Mouse (Mus musculus) forebrain, embryonic 14.5 days (tissue): Measurements from ENCODE around the gene Nedd4. TPM values are rescaled to one million over a fixed set of nuclear protein-coding genes. Genes with fewer than 3 reads are reported as not detected.
"Not testable (repeated sequence)": the region's sequence is repeated elsewhere in the genome, so short reads cannot be mapped to it uniquely, and the experiment has no call there.

Source experiments
- ATAC-seq: fragments of 200-750 bp; cut with Nextera tagmentation; 2 replicates; pipeline ENCODE4 v1.8.0; 2017; ENCODE audit warnings: mild to moderate bottlenecking, moderate library complexity
- DNase-seq: peaks from one replicate; pipeline ENCODE4 v3.0.0-alpha.2; 2015; ENCODE audit warnings: low spot score
- H3K27ac ChIP-seq: fragments of 300-500 bp; sonication (generic); 2 replicates; pipeline ENCODE4 v1.5.1; 2014; ENCODE audit warnings: low read depth, mild to moderate bottlenecking, control low read depth, low read length, moderate library complexity
- H3K27me3 ChIP-seq: fragments of 300-500 bp; sonication (generic); replicated peaks from 2 replicates; pipeline ENCODE4 v1.6.1; 2014; ENCODE audit warnings: low read length, control low read depth, mixed read lengths; ENCODE audit not compliant: control insufficient read depth, insufficient read depth
- H3K36me3 ChIP-seq: fragments of 300-500 bp; sonication (generic); 2 replicates; pipeline ENCODE4 v1.6.1; 2014; ENCODE audit warnings: low read length, control low read depth; ENCODE audit not compliant: control insufficient read depth, insufficient read depth
- H3K4me1 ChIP-seq: fragments of 300-500 bp; sonication (generic); 2 replicates; pipeline ENCODE4 v1.6.1; 2014; ENCODE audit warnings: antibody characterized with exemption, low read length, control low read depth; ENCODE audit not compliant: control insufficient read depth, insufficient read depth
- H3K4me2 ChIP-seq: fragments of 300-500 bp; sonication (generic); 2 replicates; pipeline ENCODE4 v1.6.1; 2014; ENCODE audit warnings: mild to moderate bottlenecking, control low read depth, low read length
- H3K4me3 ChIP-seq: fragments of 300-500 bp; sonication (generic); 2 replicates; pipeline ENCODE4 v1.5.1; 2014; ENCODE audit warnings: low read depth, low read length, control low read depth
- H3K9ac ChIP-seq: fragments of 300-500 bp; sonication (generic); 2 replicates; pipeline ENCODE4 v1.6.1; 2014; ENCODE audit warnings: mild to moderate bottlenecking, low read length, control low read depth, moderate library complexity
- H3K9me3 ChIP-seq: fragments of 300-500 bp; sonication (generic); replicated peaks from 2 replicates; pipeline ENCODE4 v1.6.1; 2016; ENCODE audit warnings: low read length, control low read depth, mixed read lengths; ENCODE audit not compliant: control insufficient read depth
- WGBS: fragments of 180-500 bp; shearing (Covaris S2); extraction: QIAGEN DNeasy Blood & Tissue Kit; methylation state at CpG from one replicate; pipeline ENCODE4 v1.1.7; 2014; 5-methylcytosine and 5-hydroxymethylcytosine counted together
- polyA plus RNA-seq: library from polyadenylated mRNA; unstranded; fragments of >200 nt; fragmentation: Nextera tagmentation; extraction: Ambion mirVana; gene quantifications from 2 replicates; pipeline ENCODE4 v1.2.1, GENCODE M21; 2014

Nedd4 gene
- polyA plus RNA-seq, 1 experiment from 2014 or later = 437 TPM

GRCm38 (mm10) chr9:72636547-72636946, 25.6 kb upstream of the Nedd4 start:
- no peak for DNase-seq
- 84% methylated on average over 7 of the region's 7 CpGs for WGBS
- no peak overlapping the region for H3K9ac ChIP-seq

GRCm38 (mm10) chr9:72637243-72637642, 24.9 kb upstream of the Nedd4 start:
- ATAC-seq (no peak), DNase-seq (no peak)
- no peaks in the 10 kb centered on the region for H3K36me3 ChIP-seq
- WGBS = 75% methylated on average over 8 of the region's 8 CpGs
- H3K9ac ChIP-seq = no peak overlapping the region
- peaks cover 22% of the 10 kb centered on the region for H3K4me1 ChIP-seq
- no peaks in the 10 kb centered on the region for H3K9me3 ChIP-seq
- no peak overlapping the region for H3K27ac ChIP-seq
- no peak overlapping the region for H3K4me3 ChIP-seq
- H3K4me2 ChIP-seq = no peak overlapping the region
- no peaks in the 10 kb centered on the region for H3K27me3 ChIP-seq

More at GRCm38 (mm10) chr9:72636547-72636946, 25.6 kb upstream of the Nedd4 start:
- no peak for ATAC-seq
- H3K4me3 ChIP-seq = no peak overlapping the region
- H3K9me3 ChIP-seq = no peaks in the 10 kb centered on the region
- no peak overlapping the region for H3K27ac ChIP-seq
- H3K4me1 ChIP-seq = peaks cover 22% of the 10 kb centered on the region
- H3K4me2 ChIP-seq = no peak overlapping the region
- no peaks in the 10 kb centered on the region for H3K27me3 ChIP-seq
- no peaks in the 10 kb centered on the region for H3K36me3 ChIP-seq

- peaks cover 25% of the 10 kb centered on the region for H3K4me1 ChIP-seq
- ATAC-seq (peak; percentile 84), DNase-seq (peak; percentile 91)
- peak overlapping the region; percentile 65 for H3K9ac ChIP-seq
- H3K4me2 ChIP-seq = peak overlapping the region; percentile 59
- no peaks in the 10 kb centered on the region for H3K36me3 ChIP-seq
- no peaks in the 10 kb centered on the region for H3K9me3 ChIP-seq
- peak overlapping the region; percentile 98 for H3K27ac ChIP-seq
- WGBS = 28% methylated on average over 9 of the region's 9 CpGs
- H3K27me3 ChIP-seq = no peaks in the 10 kb centered on the region
- H3K4me3 ChIP-seq = peak overlapping the region; percentile 28
Observed at GRCm38 (mm10) chr9:72638951-72639842, 22.9 kb upstream of the Nedd4 start.

GRCm38 (mm10) chr9:72639843-72640621, 22.1 kb upstream of the Nedd4 start:
- Histone ChIP-seq H3K9me3 (no peaks in the 10 kb centered on the region), H3K27me3 (no peaks in the 10 kb centered on the region), H3K9ac (peak overlapping the region; percentile 65), H3K4me3 (peak overlapping the region; percentile 28), H3K4me1 (peaks cover 26% of the 10 kb centered on the region), H3K4me2 (peak overlapping the region; percentile 59), H3K36me3 (no peaks in the 10 kb centered on the region), H3K27ac (peak overlapping the region; percentile 98)
- DNase-seq (peak; percentile 92), ATAC-seq (peak; percentile 94)
- WGBS = under 1% methylated on average over 27 of the region's 27 CpGs

- Histone ChIP-seq H3K4me2 (peak overlapping the region; percentile 59), H3K27ac (peak overlapping the region; percentile 98), H3K4me1 (peaks cover 26% of the 10 kb centered on the region), H3K27me3 (no peaks in the 10 kb centered on the region), H3K9ac (peak overlapping the region; percentile 65), H3K36me3 (no peaks in the 10 kb centered on the region), H3K4me3 (no peak overlapping the region), H3K9me3 (no peaks in the 10 kb centered on the region)
- no peak for DNase-seq
- 3% methylated on average over 7 of the region's 7 CpGs for WGBS
- ATAC-seq = no peak
Observed at GRCm38 (mm10) chr9:72640642-72641041, 21.5 kb upstream of the Nedd4 start.

GRCm38 (mm10) chr9:72641093-72641680, 21.0 kb upstream of the Nedd4 start:
- 52% methylated on average over 6 of the region's 6 CpGs for WGBS
- DNase-seq = no peak
- no peak overlapping the region for H3K9ac ChIP-seq
- peak overlapping the region; percentile 98 for H3K27ac ChIP-seq
- no peak for ATAC-seq
- no peak overlapping the region for H3K4me2 ChIP-seq
- peaks cover 26% of the 10 kb centered on the region for H3K4me1 ChIP-seq
- no peak overlapping the region for H3K4me3 ChIP-seq
- H3K36me3 ChIP-seq = no peaks in the 10 kb centered on the region
- no peaks in the 10 kb centered on the region for H3K9me3 ChIP-seq
- H3K27me3 ChIP-seq = no peaks in the 10 kb centered on the region

- H3K9ac ChIP-seq, H3K27me3 ChIP-seq, H3K4me3 ChIP-seq, H3K27ac ChIP-seq, DNase-seq, H3K9me3 ChIP-seq, H3K36me3 ChIP-seq, ATAC-seq, H3K4me2 ChIP-seq: not testable (repeated sequence)
- 92% methylated on average over 4 of the region's 4 CpGs for WGBS
- peaks cover 26% of the 10 kb centered on the region for H3K4me1 ChIP-seq
Observed at GRCm38 (mm10) chr9:72642756-72643447, 19.2 kb upstream of the Nedd4 start.

- DNase-seq (no peak), ATAC-seq (no peak)
- Histone ChIP-seq H3K4me2 (no peak overlapping the region), H3K36me3 (no peaks in the 10 kb centered on the region), H3K27me3 (no peaks in the 10 kb centered on the region), H3K9me3 (no peaks in the 10 kb centered on the region), H3K4me3 (no peak overlapping the region), H3K27ac (peak overlapping the region; percentile 52; the same call in 1 of the 2 replicates), H3K9ac (no peak overlapping the region), H3K4me1 (peaks cover 26% of the 10 kb centered on the region)
- 89% methylated on average over 6 of the region's 6 CpGs for WGBS
Observed at GRCm38 (mm10) chr9:72643651-72644417, 18.3 kb upstream of the Nedd4 start.
